Mouse (Mus musculus) heart, postnatal 4 days (tissue): ENCODE measurements around the gene Traf7. TPM values are rescaled to one million over a fixed set of nuclear protein-coding genes. Genes with fewer than 3 reads are reported as not detected.

Experiments used
- DNase-seq: peaks from one replicate; pipeline ENCODE4 v3.0.0; 2021
- total RNA-seq, 2 experiments: library from RNA; stranded (reverse); gene quantifications; 2 replicates each; pipeline ENCODE4 v1.2.3; 2021

Traf7 gene
- 100 to 1,000 TPM in 1 of 2 experiments, 10 to 100 TPM in 1; 97.6 to 106 TPM for total RNA-seq

GRCm38 (mm10) chr17:24527723-24528559, at the start of gene Traf7:
TSS of gene Traf7 (minus strand) at chr17:24527938.
- peak; percentile 92 for DNase-seq

- no peak for DNase-seq
These were observed 46.1 kb upstream of the Traf7 start for GRCm38 (mm10) chr17:24573811-24574210.

DNA sequence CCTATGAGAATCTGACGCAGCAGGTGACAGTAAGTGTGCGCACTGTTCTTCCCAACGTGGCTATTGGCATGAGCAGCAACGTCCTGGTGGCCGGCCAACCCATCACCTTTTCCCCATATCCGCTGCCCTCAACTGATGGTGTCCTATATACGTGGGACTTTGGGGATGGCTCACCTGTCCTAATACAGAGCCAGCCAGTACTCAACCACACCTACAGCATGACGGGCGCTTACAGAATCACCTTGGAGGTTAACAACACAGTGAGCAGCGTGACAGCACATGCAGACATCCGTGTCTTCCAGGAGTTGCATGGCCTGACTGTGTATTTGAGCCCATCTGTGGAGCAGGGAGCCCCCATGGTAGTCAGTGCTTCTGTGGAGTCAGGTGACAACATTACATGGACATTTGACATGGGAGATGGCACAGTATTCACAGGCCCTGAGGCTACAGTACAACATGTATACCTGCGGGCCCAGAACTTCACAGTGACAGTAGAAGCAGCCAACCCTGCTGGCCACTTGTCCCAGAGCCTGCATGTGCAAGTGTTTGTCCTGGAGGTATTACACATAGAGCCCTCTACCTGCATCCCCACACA, 45.0 kb upstream of the Traf7 start:
- DNase-seq, result no peak

DNA sequence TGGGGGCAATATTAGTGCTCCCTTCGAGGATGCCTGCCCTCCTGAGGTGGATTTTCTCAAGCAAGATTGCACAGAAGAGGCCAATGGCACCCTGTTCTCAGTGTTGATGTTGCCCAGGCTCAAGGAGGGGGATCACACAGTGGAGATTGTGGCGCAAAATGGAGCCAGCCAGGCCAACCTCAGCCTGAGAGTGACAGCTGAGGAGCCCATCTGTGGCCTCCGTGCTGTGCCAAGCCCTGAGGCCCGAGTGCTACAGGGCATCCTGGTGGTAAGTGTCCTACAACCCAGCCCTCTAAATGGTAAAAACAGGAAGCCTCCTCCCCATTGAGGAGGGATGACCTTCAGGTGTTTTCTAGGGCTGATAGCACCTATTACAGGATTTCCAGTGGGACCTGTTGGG, 42.1 kb upstream of the Traf7 start:
- no peak for DNase-seq

DNA sequence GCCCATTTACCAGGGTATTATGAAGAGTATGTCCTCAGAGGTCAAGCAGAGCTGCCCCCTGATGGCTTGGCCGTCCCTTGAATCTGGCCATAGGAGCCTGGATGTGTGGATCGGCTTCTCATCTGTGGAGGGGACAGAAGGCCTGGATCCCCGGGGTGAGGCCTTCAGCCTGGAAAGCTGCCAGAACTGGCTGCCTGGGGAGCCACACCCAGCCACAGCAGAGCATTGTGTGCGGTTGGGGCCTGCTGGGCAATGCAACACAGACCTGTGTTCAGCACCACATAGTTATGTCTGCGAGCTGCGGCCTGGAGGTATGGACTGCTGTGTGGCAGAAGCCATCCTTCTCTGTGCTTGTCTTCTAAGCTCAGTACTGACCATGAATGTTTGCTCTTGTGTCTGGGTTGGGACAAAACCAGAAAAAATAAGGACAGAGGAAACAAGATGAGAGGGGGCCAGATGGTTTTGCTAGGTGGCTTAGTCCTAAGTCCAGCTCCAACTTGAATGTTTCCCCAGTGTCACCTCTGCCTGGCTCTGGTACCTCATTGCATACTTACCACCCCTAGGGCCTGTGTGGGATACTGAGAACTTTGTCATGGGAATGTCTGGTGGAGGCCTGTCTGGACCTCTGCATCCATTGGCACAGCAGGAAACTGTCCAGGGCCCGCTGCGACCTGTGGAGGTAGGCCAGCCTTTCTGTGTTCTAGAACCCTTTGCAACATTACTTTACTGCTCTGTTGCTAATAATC, 39.5 kb upstream of the Traf7 start:
- DNase-seq, result peak; percentile 64

GRCm38 (mm10) chr17:24565792-24566191, 38.1 kb upstream of the Traf7 start:
- DNase-seq, result no peak

DNA sequence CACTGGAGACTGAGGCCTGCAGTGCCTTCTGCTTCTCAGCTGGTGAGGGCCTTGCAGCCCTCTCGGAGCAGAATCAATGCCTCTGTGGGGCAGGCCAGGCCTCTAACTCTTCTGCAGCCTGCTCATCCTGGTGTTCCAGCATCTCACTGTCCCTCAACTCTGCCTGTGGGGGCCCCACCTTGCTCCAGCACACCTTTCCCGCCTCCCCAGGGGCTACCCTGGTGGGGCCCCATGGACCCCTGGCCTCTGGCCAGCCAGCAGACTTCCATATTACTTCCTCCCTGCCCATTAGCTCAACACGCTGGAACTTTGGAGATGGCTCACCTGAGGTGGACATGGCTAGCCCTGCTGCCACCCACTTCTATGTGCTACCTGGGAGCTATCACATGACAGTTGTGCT, 37.4 kb upstream of the Traf7 start:
- no peak for DNase-seq

- no peak for DNase-seq
These were observed 36.7 kb upstream of the Traf7 start for GRCm38 (mm10) chr17:24564422-24564821.

DNA sequence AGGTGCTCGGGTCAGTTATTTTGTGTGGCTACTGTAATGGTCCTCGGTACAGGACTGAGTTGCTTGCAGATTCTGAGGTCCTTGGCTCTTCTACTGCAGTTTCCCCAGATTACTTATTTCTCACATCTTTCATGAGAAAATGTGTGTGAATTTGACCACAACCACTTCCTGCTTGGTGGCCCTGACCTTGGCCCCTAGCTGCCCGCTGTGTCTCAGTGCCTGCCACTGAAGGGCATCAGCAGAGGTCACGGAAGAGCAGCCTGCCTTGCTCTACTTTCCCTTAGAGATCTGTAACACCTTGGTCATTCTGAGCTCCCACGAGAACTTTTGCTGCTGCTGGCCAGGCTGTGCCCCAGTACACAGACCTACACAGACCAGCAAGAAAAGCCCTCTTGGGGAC, 35.9 kb upstream of the Traf7 start:
- no peak for DNase-seq

DNA sequence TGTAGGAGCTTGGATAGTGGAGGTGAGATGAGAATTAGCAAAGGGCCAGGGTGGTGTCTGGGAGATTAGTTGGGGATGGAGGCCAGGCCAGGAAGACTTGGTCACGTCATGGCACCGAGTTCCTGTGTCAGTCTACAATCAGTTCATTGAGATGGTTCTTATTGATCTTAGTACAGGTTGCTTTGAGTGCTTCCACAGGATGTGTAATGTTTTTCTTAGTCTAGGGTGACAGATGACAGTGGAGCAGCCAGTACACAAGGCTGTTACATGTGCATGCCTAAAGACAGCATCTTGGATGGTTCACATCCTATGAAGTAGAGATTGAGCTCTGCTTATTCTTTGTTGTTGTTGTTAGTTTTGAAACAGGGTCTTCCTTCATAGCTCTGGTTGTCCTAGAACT, 33.9 kb upstream of the Traf7 start:
- DNase-seq, result no peak

- peak; percentile 36 for DNase-seq
These were observed 32.7 kb upstream of the Traf7 start for GRCm38 (mm10) chr17:24560301-24561028.

DNA sequence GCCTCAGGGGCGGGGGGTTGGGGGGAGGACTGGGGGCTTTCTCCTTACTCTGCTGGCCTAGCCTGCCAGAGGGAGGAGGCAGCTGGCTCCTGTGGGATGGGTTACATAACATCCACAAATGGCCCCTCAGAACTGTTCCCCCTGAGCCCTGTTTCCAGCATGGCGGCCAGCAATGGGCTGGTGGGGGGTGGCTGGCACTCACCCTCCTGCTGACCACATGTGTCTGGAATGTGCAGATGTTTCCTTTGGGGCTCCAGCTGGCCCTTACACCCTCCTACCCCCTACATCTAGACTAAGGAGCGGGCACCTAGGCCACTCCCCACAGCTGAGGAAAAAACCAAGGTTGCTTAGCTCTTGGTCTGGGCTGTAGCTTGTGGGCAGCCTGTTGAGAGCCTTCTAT, 31.4 kb upstream of the Traf7 start:
- peak; percentile 53 for DNase-seq

GRCm38 (mm10) chr17:24558600-24559099, 30.9 kb upstream of the Traf7 start:
- peak; percentile 47 for DNase-seq

- DNase-seq, result peak; percentile 54
These were observed 29.4 kb upstream of the Traf7 start for GRCm38 (mm10) chr17:24557091-24557490.

DNA sequence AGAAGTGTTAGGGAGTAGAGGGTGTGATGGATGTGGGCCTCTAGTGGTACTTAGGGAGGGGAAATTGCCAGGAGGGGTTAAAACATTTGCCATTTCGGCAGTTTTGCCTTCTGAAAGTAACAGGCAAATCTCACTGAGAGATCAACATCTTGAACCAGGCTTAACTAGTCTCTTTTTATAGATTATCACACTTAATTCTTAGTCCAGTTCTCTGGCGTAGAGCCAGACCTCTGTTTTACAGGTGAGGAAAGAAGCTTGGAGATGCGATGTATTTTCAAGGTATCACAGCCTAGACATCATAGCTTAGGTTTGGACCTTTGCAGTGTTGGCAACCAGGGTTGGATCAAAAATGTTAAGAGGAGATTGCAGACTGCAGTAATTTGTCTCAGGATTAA, 23.3 kb upstream of the Traf7 start:
- DNase-seq, result peak; percentile 18

DNA sequence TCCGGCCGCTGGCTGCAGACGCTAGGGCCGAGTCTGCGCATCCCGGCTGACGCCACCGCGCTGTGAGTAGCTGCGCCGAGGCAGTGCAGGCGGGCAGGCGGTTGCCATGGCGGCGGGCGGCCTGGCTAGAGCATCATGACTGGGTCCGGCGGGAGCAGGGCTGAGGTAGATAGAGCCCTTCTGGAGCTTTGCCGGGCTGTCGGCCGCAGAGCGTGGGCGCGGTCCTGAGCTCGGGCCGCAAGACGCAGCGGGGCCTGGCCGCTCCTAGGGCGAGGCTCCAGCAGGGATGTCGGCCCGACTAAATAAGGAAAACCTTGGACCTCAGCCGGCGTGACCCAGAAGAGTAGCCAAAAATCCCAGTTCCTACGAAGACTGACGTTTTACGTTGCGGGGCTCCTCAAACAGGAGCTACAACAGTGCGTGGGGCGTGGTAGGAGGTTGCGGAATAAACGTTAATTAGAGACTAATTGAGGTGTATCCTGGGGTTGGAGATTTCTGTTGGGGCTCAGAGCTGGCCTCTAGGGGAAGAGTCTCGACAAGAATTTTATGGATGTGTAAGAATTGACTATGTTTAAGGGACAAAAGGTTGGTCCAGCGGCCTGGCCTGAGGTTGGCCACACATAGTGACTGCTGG, 22.8 kb upstream of the Traf7 start:
- peak; percentile 81 for DNase-seq

GRCm38 (mm10) chr17:24549618-24550415, 22.1 kb upstream of the Traf7 start, which contains the start of gene Pkd1:
TSS of gene Pkd1 (plus strand) at chr17:24549834.
- peak; percentile 99 for DNase-seq

GRCm38 (mm10) chr17:24548921-24549617, 21.3 kb upstream of the Traf7 start:
- peak; percentile 63 for DNase-seq

DNA sequence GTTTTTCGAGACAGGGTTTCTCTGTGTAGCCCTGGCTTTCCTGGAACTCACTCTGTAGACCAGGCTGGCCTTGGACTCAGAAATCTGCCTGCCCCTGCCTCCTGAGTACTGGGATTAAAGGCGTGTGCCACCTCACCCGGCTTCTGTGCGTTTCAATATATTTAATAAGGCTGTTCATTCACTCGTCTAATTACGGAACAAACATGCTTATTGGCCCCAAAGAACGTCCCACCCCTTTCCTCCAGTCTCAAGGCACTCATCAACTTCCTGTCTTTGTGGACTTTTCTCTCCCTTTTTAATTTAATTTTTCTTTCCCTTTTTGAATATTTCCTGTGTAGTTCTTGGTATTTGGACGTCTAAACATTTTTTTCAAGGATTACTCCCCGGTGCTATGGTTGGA, 20.7 kb upstream of the Traf7 start:
- peak; percentile 5 for DNase-seq

GRCm38 (mm10) chr17:24546234-24546633, 18.5 kb upstream of the Traf7 start:
- no peak for DNase-seq
